Mouse (Mus musculus): Measurements from ENCODE around the gene Primpol. TPM values are rescaled to one million over a fixed set of nuclear protein-coding genes. Genes with fewer than 3 reads are reported as not detected.

Primpol gene
- polyA plus RNA-seq, 1 experiment from 2014 or later: 4.2 TPM

GRCm38 (mm10) chr8:46625166-46625565 lies 8.2 kb upstream of the Primpol start:
- H3K4me1 ChIP-seq (ENCODE audit: insufficient read depth): peaks cover 21% of the 10 kb centered on the region
- no peaks in the 10 kb centered on the region for H3K27me3 ChIP-seq (ENCODE audit: insufficient read depth, low read length)
- H3K4me3 ChIP-seq (ENCODE audit: low read depth, low read length): no peak overlapping the region
- DNase-seq (no peak), ATAC-seq (no peak)
- no peak overlapping the region for H3K27ac ChIP-seq (ENCODE audit: low read depth)
- TF ChIP-seq EP300 (IDR thresholded peaks at IDR 0.05; ENCODE audit: low read depth) (no peak), CTCF (IDR thresholded peaks at IDR 0.05; ENCODE audit: low read depth) (no peak)
- 25% methylated on average over 1 of the region's 1 CpGs for WGBS (ENCODE audit: insufficient replicate concordance)
- H3K9me3 ChIP-seq (ENCODE audit: low read length): no peaks in the 10 kb centered on the region
- H3K4me2 ChIP-seq (ENCODE audit: low read depth, low read length): no peak overlapping the region
- no peak overlapping the region for H3K9ac ChIP-seq (replicated peaks)
- H3K36me3 ChIP-seq (replicated peaks; ENCODE audit: insufficient read depth, low read length): peaks cover 2% of the 10 kb centered on the region; the same call in 1 of the 2 replicates

- Histone ChIP-seq H3K36me3 (replicated peaks; ENCODE audit: insufficient read depth, low read length) (no peaks in the 10 kb centered on the region), H3K4me3 (ENCODE audit: low read depth, low read length) (no peak overlapping the region), H3K9me3 (ENCODE audit: low read length) (no peaks in the 10 kb centered on the region), H3K4me1 (ENCODE audit: insufficient read depth) (peaks cover 26% of the 10 kb centered on the region), H3K27ac (ENCODE audit: low read depth) (no peak overlapping the region), H3K27me3 (ENCODE audit: insufficient read depth, low read length) (no peaks in the 10 kb centered on the region), H3K4me2 (ENCODE audit: low read depth, low read length) (no peak overlapping the region), H3K9ac (replicated peaks) (no peak overlapping the region)
- TF ChIP-seq EP300 (IDR thresholded peaks at IDR 0.05; ENCODE audit: low read depth) (no peak), CTCF (IDR thresholded peaks at IDR 0.05; ENCODE audit: low read depth) (no peak)
- WGBS (ENCODE audit: insufficient replicate concordance): 85% methylated on average over 9 of the region's 9 CpGs
- no peak for DNase-seq
- ATAC-seq: no peak
Observed at GRCm38 (mm10) chr8:46622446-46623270, 5.6 kb upstream of the Primpol start.

GRCm38 (mm10) chr8:46618639-46619320 lies 1.8 kb upstream of the Primpol start:
- peak overlapping the region; percentile 89; the same call in 1 of the 2 replicates for H3K27ac ChIP-seq (ENCODE audit: low read depth)
- no peak for ATAC-seq
- TF ChIP-seq CTCF (IDR thresholded peaks at IDR 0.05; ENCODE audit: low read depth): no peak

GRCm38 (mm10) chr8:46617690-46618620 lies 943 bp upstream of the Primpol start:
- peaks cover 19% of the 10 kb centered on the region for H3K4me1 ChIP-seq (ENCODE audit: insufficient read depth)
- no peaks in the 10 kb centered on the region for H3K27me3 ChIP-seq (ENCODE audit: insufficient read depth, low read length)
- peak overlapping the region; percentile 81 for H3K9ac ChIP-seq (replicated peaks)
- H3K9me3 ChIP-seq (ENCODE audit: low read length): no peaks in the 10 kb centered on the region
- peak; percentile 37 for ATAC-seq
- TF ChIP-seq CTCF (IDR thresholded peaks at IDR 0.05; ENCODE audit: low read depth) (no peak), EP300 (IDR thresholded peaks at IDR 0.05; ENCODE audit: low read depth) (no peak)
- peak overlapping the region; percentile 87 for H3K4me2 ChIP-seq (ENCODE audit: low read depth, low read length)
- H3K27ac ChIP-seq (ENCODE audit: low read depth): peak overlapping the region; percentile 89
- H3K36me3 ChIP-seq (replicated peaks; ENCODE audit: insufficient read depth, low read length): no peaks in the 10 kb centered on the region
- DNase-seq: no peak
- under 1% methylated on average over 38 of the region's 38 CpGs for WGBS (ENCODE audit: insufficient replicate concordance)
- peak overlapping the region; percentile 86 for H3K4me3 ChIP-seq (ENCODE audit: low read depth, low read length)

More at GRCm38 (mm10) chr8:46618639-46619320, 1.8 kb upstream of the Primpol start:
- H3K4me1 ChIP-seq (ENCODE audit: insufficient read depth): peaks cover 19% of the 10 kb centered on the region
- no peak for DNase-seq
- H3K9ac ChIP-seq (replicated peaks): peak overlapping the region; percentile 81
- WGBS (ENCODE audit: insufficient replicate concordance): 10% methylated on average over 10 of the region's 10 CpGs
- H3K36me3 ChIP-seq (replicated peaks; ENCODE audit: insufficient read depth, low read length): no peaks in the 10 kb centered on the region
- H3K4me3 ChIP-seq (ENCODE audit: low read depth, low read length): peak overlapping the region; percentile 86
- peak overlapping the region; percentile 87 for H3K4me2 ChIP-seq (ENCODE audit: low read depth, low read length)
- no peaks in the 10 kb centered on the region for H3K9me3 ChIP-seq (ENCODE audit: low read length)
- H3K27me3 ChIP-seq (ENCODE audit: insufficient read depth, low read length): no peaks in the 10 kb centered on the region

- no peaks in the 10 kb centered on the region for H3K27me3 ChIP-seq (ENCODE audit: insufficient read depth, low read length)
- peak overlapping the region; percentile 68 for H3K9ac ChIP-seq (replicated peaks)
- ATAC-seq (no peak), DNase-seq (no peak)
- H3K9me3 ChIP-seq (ENCODE audit: low read length): no peaks in the 10 kb centered on the region
- WGBS (ENCODE audit: insufficient replicate concordance): 47% methylated on average over 8 of the region's 8 CpGs
- peak overlapping the region; percentile 86 for H3K4me3 ChIP-seq (ENCODE audit: low read depth, low read length)
- peaks cover 19% of the 10 kb centered on the region for H3K4me1 ChIP-seq (ENCODE audit: insufficient read depth)
- H3K4me2 ChIP-seq (ENCODE audit: low read depth, low read length): peak overlapping the region; percentile 87
- H3K36me3 ChIP-seq (replicated peaks; ENCODE audit: insufficient read depth, low read length): peaks cover 3% of the 10 kb centered on the region
- peak overlapping the region; percentile 89 for H3K27ac ChIP-seq (ENCODE audit: low read depth)
- TF ChIP-seq CTCF (IDR thresholded peaks at IDR 0.05; ENCODE audit: low read depth): no peak
- peak; percentile 69 for TF ChIP-seq EP300 (IDR thresholded peaks at IDR 0.05; ENCODE audit: low read depth)
Observed at GRCm38 (mm10) chr8:46615936-46616335, 1.1 kb downstream of the Primpol start.
